Mouse (Mus musculus) myocyte (in vitro differentiated cells): ENCODE measurements around the gene Fcor. TPM values are rescaled to one million over a fixed set of nuclear protein-coding genes. Genes with fewer than 3 reads are reported as not detected.

ENCODE experiments used
- H3K27me3 ChIP-seq: one replicate; pipeline ENCODE4 v1.6.1; 2011; ENCODE audit not compliant: control insufficient read depth, insufficient read depth, insufficient read length
- H3K36me3 ChIP-seq: one replicate; pipeline ENCODE4 v1.6.1; 2011; ENCODE audit not compliant: control insufficient read depth, insufficient read depth
- H3K4me2 ChIP-seq: one replicate; pipeline ENCODE4 v1.6.1; 2011; ENCODE audit warnings: low read depth, control low read depth
- H3K4me3 ChIP-seq: one replicate; pipeline ENCODE4 v1.5.1; 2011; ENCODE audit warnings: mild to moderate bottlenecking, control low read depth, moderate library complexity
- H3K79me2 ChIP-seq: one replicate; pipeline ENCODE4 v1.6.1; 2011; ENCODE audit not compliant: control insufficient read depth, insufficient read depth
- H3ac ChIP-seq: one replicate; pipeline ENCODE4 v1.6.1; 2011; ENCODE audit not compliant: control insufficient read depth, insufficient read length
- CEBPB ChIP-seq: IDR thresholded peaks from 2 replicates; pipeline ENCODE4 v1.6.1; 2011; ENCODE audit warnings: mild to moderate bottlenecking, moderate library complexity; ENCODE audit not compliant: poor library complexity, insufficient read depth, severe bottlenecking
- E2F4 ChIP-seq: IDR thresholded peaks from one replicate; pipeline ENCODE4 v1.6.1; 2011; ENCODE audit warnings: mild to moderate bottlenecking, control low read depth, moderate library complexity; ENCODE audit not compliant: insufficient read depth
- MAX ChIP-seq: IDR thresholded peaks from one replicate; pipeline ENCODE4 v1.6.1; 2011; ENCODE audit warnings: low read depth, mild to moderate bottlenecking, control low read depth
- MYOD1 ChIP-seq, 3 experiments: IDR thresholded peaks; one replicate each; pipeline ENCODE4 v1.6.1; 2011; ENCODE audit warnings: control low read depth in 2 of 3, low read depth in 2 of 3, mild to moderate bottlenecking in 2 of 3, moderate library complexity in 1 of 3; ENCODE audit not compliant: insufficient read length in 2 of 3, control insufficient read depth in 1 of 3
- MYOG ChIP-seq, 3 experiments: IDR thresholded peaks; one replicate each; pipeline ENCODE4 v1.6.1; 2011; ENCODE audit warnings: control low read depth in 2 of 3, low read depth in 2 of 3, mild to moderate bottlenecking in 2 of 3; ENCODE audit not compliant: insufficient read length in 2 of 3, control insufficient read depth in 1 of 3, insufficient read depth in 1 of 3
- POLR2A ChIP-seq: IDR thresholded peaks from one replicate; pipeline ENCODE4 v1.6.1; 2011; ENCODE audit warnings: low read depth, mild to moderate bottlenecking, control low read depth, moderate library complexity; ENCODE audit not compliant: insufficient read length
- POLR2AphosphoS2 ChIP-seq: IDR thresholded peaks from one replicate; pipeline ENCODE4 v1.6.1; 2011; ENCODE audit warnings: low read depth, control low read depth; ENCODE audit not compliant: insufficient read length
- REST ChIP-seq: IDR thresholded peaks from one replicate; pipeline ENCODE4 v1.6.1; 2011; ENCODE audit warnings: mild to moderate bottlenecking, control low read depth, moderate library complexity; ENCODE audit not compliant: insufficient read depth, insufficient read length
- SRF ChIP-seq: IDR thresholded peaks from one replicate; pipeline ENCODE4 v1.6.1; 2011; ENCODE audit warnings: low read depth; ENCODE audit not compliant: control insufficient read depth, insufficient read length
- TCF12 ChIP-seq: IDR thresholded peaks from one replicate; pipeline ENCODE4 v1.6.1; 2011; ENCODE audit warnings: mild to moderate bottlenecking, control low read depth; ENCODE audit not compliant: poor library complexity, insufficient read depth, severe bottlenecking
- TCF3 ChIP-seq: IDR thresholded peaks from one replicate; pipeline ENCODE4 v1.6.1; 2011; ENCODE audit warnings: low read depth, control low read depth; ENCODE audit not compliant: insufficient read length
- USF1 ChIP-seq: IDR thresholded peaks from one replicate; pipeline ENCODE4 v1.6.1; 2011; ENCODE audit warnings: low read depth, mild to moderate bottlenecking, control low read depth, moderate library complexity
- polyA plus RNA-seq: library from polyadenylated mRNA; unstranded; fragments of >200 nt; fragmentation: generic; extraction: Trizol; gene quantifications from one replicate; pipeline ENCODE4 v1.2.1, GENCODE M21; 2012; ENCODE audit warnings: missing spikeins

Fcor gene
- 0.32 TPM for polyA plus RNA-seq

DNA sequence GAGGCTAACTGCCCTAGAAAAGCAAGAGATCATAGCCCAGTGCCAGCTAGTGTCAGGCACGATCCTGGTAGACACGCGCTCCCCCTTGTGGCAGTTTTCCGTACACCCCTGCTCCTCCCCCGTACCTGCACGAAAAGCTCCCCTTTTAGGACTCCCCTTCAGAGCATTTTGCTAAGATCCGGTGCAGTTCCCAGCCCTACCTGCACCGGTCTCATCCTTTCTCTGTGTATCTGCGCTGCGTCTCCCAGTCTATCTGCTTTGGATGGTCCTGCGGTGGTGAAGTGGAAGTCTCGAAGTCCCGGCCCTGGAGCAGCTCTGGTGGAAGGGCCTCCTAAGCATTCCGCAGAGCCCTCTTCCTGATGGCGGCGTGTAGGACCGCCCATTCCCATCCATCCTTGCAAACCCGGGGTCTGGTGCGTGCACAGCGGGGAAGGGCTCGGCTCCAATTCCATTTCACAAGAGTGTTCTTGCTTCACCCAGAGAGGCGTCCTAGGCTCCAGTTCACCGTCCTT is at the start of gene Fcor:
TSS of gene Fcor (minus strand) at position 383 of the 512 bp plus-strand sequence.
- TF ChIP-seq POLR2A, result no peak
- no peak for TF ChIP-seq USF1
- no peak for TF ChIP-seq MYOG (IDR thresholded peaks at IDR 0.05; ENCODE audit: control insufficient read depth in 1 of 3, insufficient read depth in 1 of 3, insufficient read length in 2 of 3, low read depth in 2 of 3)
- TF ChIP-seq POLR2AphosphoS2, result no peak
- no peak for TF ChIP-seq MAX
- TF ChIP-seq MYOD1 (IDR thresholded peaks at IDR 0.05; ENCODE audit: control insufficient read depth in 1 of 3, insufficient read length in 2 of 3, low read depth in 2 of 3), result no peak
- no peak for TF ChIP-seq TCF12
- TF ChIP-seq TCF3, result no peak
- TF ChIP-seq SRF, result no peak
- no peak for TF ChIP-seq CEBPB
- TF ChIP-seq REST, result no peak
- no peak for TF ChIP-seq E2F4
- Histone ChIP-seq H3K4me2 (peak within 1 kb of the TSS; percentile 67), H3K36me3 (no peaks in the 10 kb centered on the region), H3K4me3 (peak within 1 kb of the TSS; percentile 18), H3ac (no peak within 1 kb of the TSS), H3K79me2 (peaks cover 5% of the 10 kb centered on the region), H3K27me3 (peaks cover 5% of the 10 kb centered on the region)

DNA sequence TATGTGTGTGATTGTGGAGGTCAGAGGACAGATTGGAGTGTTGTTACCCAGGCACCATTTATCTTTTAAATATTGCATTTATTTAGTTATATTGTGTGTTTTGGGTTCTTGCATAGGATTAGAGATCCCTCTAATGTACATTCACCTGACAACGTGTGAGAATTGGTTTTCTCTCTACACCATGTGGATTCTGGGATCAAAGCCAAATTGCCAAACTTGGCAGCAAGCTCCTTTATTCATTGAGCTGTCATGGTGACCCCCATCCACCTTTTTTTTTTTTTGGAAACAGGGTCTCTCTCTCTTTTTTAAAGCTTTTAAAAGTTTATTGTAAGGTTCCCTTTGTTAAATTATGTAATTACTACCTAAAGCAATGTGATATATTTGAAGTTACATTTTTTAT is 48.9 kb upstream of the Fcor start:
- Histone ChIP-seq H3K4me2 (no peak overlapping the region), H3K27me3 (no peaks in the 10 kb centered on the region), H3K36me3 (no peaks in the 10 kb centered on the region), H3ac (no peak overlapping the region), H3K79me2 (no peaks in the 10 kb centered on the region), H3K4me3 (no peak overlapping the region)
- TF ChIP-seq E2F4 (no peak), POLR2A (no peak), MAX (no peak), SRF (no peak), POLR2AphosphoS2 (no peak), USF1 (no peak), TCF12 (no peak), MYOG (IDR thresholded peaks at IDR 0.05; ENCODE audit: control insufficient read depth in 1 of 3, insufficient read depth in 1 of 3, insufficient read length in 2 of 3, low read depth in 2 of 3) (no peak), TCF3 (no peak)

DNA sequence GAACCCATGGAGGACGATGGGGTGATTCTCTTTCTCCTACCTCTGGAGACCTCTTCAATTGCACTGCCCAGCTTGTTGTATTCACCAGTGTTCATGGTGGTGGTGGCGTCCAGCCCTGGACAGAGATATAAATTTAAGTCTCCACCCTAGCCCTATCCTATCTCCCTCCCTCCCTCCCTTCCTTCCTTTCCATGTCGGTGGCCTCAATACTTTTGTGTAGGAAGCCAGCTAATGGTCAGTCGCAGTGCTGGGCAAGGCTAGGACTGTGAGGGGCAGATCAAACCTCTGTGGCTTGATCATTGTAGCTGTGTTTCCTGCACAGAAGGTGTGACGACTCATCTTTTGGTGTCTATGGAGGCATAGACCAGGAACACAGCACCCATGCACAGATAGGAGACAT is 48.4 kb upstream of the Fcor start, which contains the start of gene Clec4g:
TSS of gene Clec4g (minus strand) at position 101 of the 400 bp plus-strand sequence.
- Histone ChIP-seq H3K4me2 (no peak within 1 kb of the TSS), H3K27me3 (no peaks in the 10 kb centered on the region), H3K4me3 (no peak within 1 kb of the TSS), H3K36me3 (no peaks in the 10 kb centered on the region), H3ac (no peak within 1 kb of the TSS), H3K79me2 (no peaks in the 10 kb centered on the region)
- TF ChIP-seq MYOG (IDR thresholded peaks at IDR 0.05; ENCODE audit: control insufficient read depth in 1 of 3, insufficient read depth in 1 of 3, insufficient read length in 2 of 3, low read depth in 2 of 3), result no peak
- no peak for TF ChIP-seq POLR2AphosphoS2
- TF ChIP-seq POLR2A, result no peak

DNA sequence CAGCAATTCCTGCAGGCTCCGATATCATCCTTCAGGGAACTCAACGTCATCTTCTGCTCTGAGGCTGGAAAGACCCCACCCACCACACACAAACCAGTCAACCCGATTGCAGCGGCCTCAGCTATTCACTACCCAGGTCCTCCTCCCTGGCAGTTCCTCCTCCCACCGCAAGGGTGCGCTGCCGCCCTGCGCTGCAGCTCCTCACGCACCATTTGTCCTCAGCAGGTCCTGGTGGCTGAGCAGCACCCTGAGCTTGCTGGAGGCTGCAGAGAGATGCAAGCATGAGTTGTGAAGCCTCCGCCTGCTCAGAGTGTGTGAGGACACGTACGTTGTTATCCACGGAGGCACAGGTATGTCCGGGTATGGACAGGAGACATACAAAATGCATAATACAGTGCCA is 46.4 kb upstream of the Fcor start:
- no peak overlapping the region for H3ac ChIP-seq
- H3K4me2 ChIP-seq, result no peak overlapping the region
- no peaks in the 10 kb centered on the region for H3K79me2 ChIP-seq
- H3K36me3 ChIP-seq, result no peaks in the 10 kb centered on the region
- no peak overlapping the region for H3K4me3 ChIP-seq
- TF ChIP-seq POLR2A (no peak), REST (no peak), POLR2AphosphoS2 (no peak), CEBPB (no peak), MAX (no peak), USF1 (no peak), TCF3 (no peak), SRF (no peak), TCF12 (no peak), MYOD1 (IDR thresholded peaks at IDR 0.05; ENCODE audit: control insufficient read depth in 1 of 3, insufficient read length in 2 of 3, low read depth in 2 of 3) (no peak), MYOG (IDR thresholded peaks at IDR 0.05; ENCODE audit: control insufficient read depth in 1 of 3, insufficient read depth in 1 of 3, insufficient read length in 2 of 3, low read depth in 2 of 3) (no peak), E2F4 (no peak)
- H3K27me3 ChIP-seq, result no peaks in the 10 kb centered on the region
